Mouse (Mus musculus) kidney, embryonic 14.5 days (tissue): ENCODE results near the gene Pgam1. TPM values are rescaled to one million over a fixed set of nuclear protein-coding genes. Genes with fewer than 3 reads are reported as not detected.

ENCODE experiments used
- ATAC-seq: fragments of 200-750 bp; cut with Nextera tagmentation; 2 replicates; pipeline ENCODE4 v1.8.0; 2017; ENCODE audit warnings: moderate number of reproducible peaks, mild to moderate bottlenecking, moderate TSS enrichment, moderate library complexity; ENCODE audit not compliant: low FRiP score, low TSS enrichment
- H3K27ac ChIP-seq: fragments of 300-500 bp; sonication (generic); 2 replicates; pipeline ENCODE4 v1.5.1; 2014; ENCODE audit warnings: low read depth, mild to moderate bottlenecking, low read length, moderate library complexity, mixed read lengths
- H3K27me3 ChIP-seq: fragments of 300-500 bp; sonication (generic); 2 replicates; pipeline ENCODE4 v1.6.1; 2014; ENCODE audit warnings: mild to moderate bottlenecking, low read length; ENCODE audit not compliant: control insufficient read depth, insufficient read depth
- H3K36me3 ChIP-seq: fragments of 300-500 bp; sonication (generic); 2 replicates; pipeline ENCODE4 v1.6.1; 2014; ENCODE audit warnings: low read length, mixed read lengths; ENCODE audit not compliant: control insufficient read depth, insufficient read depth
- H3K4me1 ChIP-seq: fragments of 300-500 bp; sonication (generic); 2 replicates; pipeline ENCODE4 v1.6.1; 2014; ENCODE audit warnings: low read length, mixed read lengths; ENCODE audit not compliant: control insufficient read depth, insufficient read depth
- H3K4me2 ChIP-seq: fragments of 300-500 bp; sonication (generic); replicated peaks from 2 replicates; pipeline ENCODE4 v1.6.1; 2014; ENCODE audit warnings: low read depth, mild to moderate bottlenecking, low read length
- H3K4me3 ChIP-seq: fragments of 300-500 bp; sonication (generic); 2 replicates; pipeline ENCODE4 v1.5.1; 2014; ENCODE audit warnings: mild to moderate bottlenecking, low read length
- H3K9ac ChIP-seq: fragments of 300-500 bp; sonication (generic); 2 replicates; pipeline ENCODE4 v1.6.1; 2014; ENCODE audit warnings: low read depth, mild to moderate bottlenecking, low read length, moderate library complexity
- H3K9me3 ChIP-seq: fragments of 300-500 bp; sonication (generic); 2 replicates; pipeline ENCODE4 v1.6.1; 2016; ENCODE audit warnings: low read length; ENCODE audit not compliant: control insufficient read depth
- WGBS: fragments of 180-500 bp; shearing (Covaris S2); extraction: QIAGEN DNeasy Blood & Tissue Kit; methylation state at CpG from one replicate; pipeline ENCODE4 v1.1.7; 2014; 5-methylcytosine and 5-hydroxymethylcytosine counted together
- polyA plus RNA-seq: library from polyadenylated mRNA; unstranded; fragments of >200 nt; fragmentation: Nextera tagmentation; extraction: Ambion mirVana; gene quantifications from 2 replicates; pipeline ENCODE4 v1.2.1, GENCODE M21; 2014

Pgam1 gene
- polyA plus RNA-seq, 1 experiment from 2014 or later = 682 TPM

- no peak for ATAC-seq
- Histone ChIP-seq H3K4me3 (no peak overlapping the region), H3K27me3 (no peaks in the 10 kb centered on the region), H3K36me3 (peaks cover 62% of the 10 kb centered on the region), H3K4me2 (no peak overlapping the region), H3K9me3 (no peaks in the 10 kb centered on the region), H3K27ac (no peak overlapping the region), H3K9ac (no peak overlapping the region), H3K4me1 (peaks cover 17% of the 10 kb centered on the region)
- 85% methylated on average over 4 of the region's 4 CpGs for WGBS
Observed at GRCm38 (mm10) chr19:41916853-41917252, 5.1 kb downstream of the Pgam1 start.

DNA sequence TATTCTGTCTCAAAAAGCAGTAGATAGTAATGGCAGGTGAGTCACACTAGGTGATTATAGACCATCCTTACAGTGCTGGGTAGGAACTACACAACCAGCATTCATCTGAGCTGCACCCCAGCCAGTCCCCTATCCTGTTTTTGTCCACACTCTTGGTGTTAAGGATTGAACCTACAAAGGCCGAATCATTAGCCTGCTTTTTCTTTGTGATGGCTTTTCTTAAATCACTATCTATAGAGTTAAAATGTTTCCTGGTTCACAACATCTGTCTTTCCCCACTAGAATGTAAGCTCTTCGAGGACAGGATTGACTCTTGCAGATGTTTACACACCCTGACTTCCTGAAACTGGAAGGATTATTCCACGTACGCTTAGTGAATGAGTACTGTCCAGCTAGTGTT is 7.7 kb downstream of the Pgam1 start:
- Histone ChIP-seq H3K4me2 (no peak overlapping the region), H3K4me3 (no peak overlapping the region), H3K4me1 (peaks cover 1% of the 10 kb centered on the region; the same call in 1 of the 2 replicates), H3K9me3 (no peaks in the 10 kb centered on the region), H3K9ac (no peak overlapping the region), H3K36me3 (peaks cover 64% of the 10 kb centered on the region), H3K27me3 (no peaks in the 10 kb centered on the region), H3K27ac (no peak overlapping the region)
- 87% methylated on average over 4 of the region's 4 CpGs for WGBS
- ATAC-seq = no peak

- Histone ChIP-seq H3K4me1 (no peaks in the 10 kb centered on the region), H3K27me3 (no peaks in the 10 kb centered on the region), H3K36me3 (peaks cover 63% of the 10 kb centered on the region), H3K9me3 (no peaks in the 10 kb centered on the region), H3K4me3 (no peak overlapping the region), H3K9ac (no peak overlapping the region), H3K27ac (no peak overlapping the region), H3K4me2 (no peak overlapping the region)
- ATAC-seq = no peak
- 79% methylated on average over 5 of the region's 5 CpGs for WGBS
Observed at GRCm38 (mm10) chr19:41920412-41921067, 8.8 kb downstream of the Pgam1 start.

GRCm38 (mm10) chr19:41932686-41933085 is 21.0 kb downstream of the Pgam1 start:
- Histone ChIP-seq H3K9ac (peak overlapping the region; percentile 79), H3K4me1 (peaks cover 7% of the 10 kb centered on the region; the same call in 1 of the 2 replicates), H3K27ac (peak overlapping the region; percentile 49; the same call in 1 of the 2 replicates), H3K9me3 (no peaks in the 10 kb centered on the region), H3K4me2 (peak overlapping the region; percentile 66), H3K4me3 (peak overlapping the region; percentile 87), H3K27me3 (no peaks in the 10 kb centered on the region), H3K36me3 (peaks cover 22% of the 10 kb centered on the region)
- WGBS = under 1% methylated on average over 28 of the region's 28 CpGs
- peak; percentile 6; the same call in 1 of the 2 replicates for ATAC-seq

GRCm38 (mm10) chr19:41933179-41934086 is 21.7 kb downstream of the Pgam1 start, which contains the start of the genes Exosc1 and Zdhhc16:
Gene Exosc1 (minus strand): TSS chr19:41933423.
Gene Zdhhc16 (plus strand): TSS chr19:41933480.
- H3K36me3 ChIP-seq = peaks cover 21% of the 10 kb centered on the region

GRCm38 (mm10) chr19:41934124-41934523 is 22.4 kb downstream of the Pgam1 start:
- Histone ChIP-seq H3K4me1 (peaks cover 7% of the 10 kb centered on the region; the same call in 1 of the 2 replicates), H3K4me2 (peak overlapping the region; percentile 66), H3K27ac (no peak overlapping the region), H3K27me3 (no peaks in the 10 kb centered on the region), H3K9me3 (no peaks in the 10 kb centered on the region), H3K36me3 (peaks cover 22% of the 10 kb centered on the region), H3K9ac (peak overlapping the region; percentile 79; the same call in 1 of the 2 replicates), H3K4me3 (peak overlapping the region; percentile 87)
- ATAC-seq = no peak
- WGBS = 16% methylated on average over 6 of the region's 6 CpGs

More at GRCm38 (mm10) chr19:41933179-41934086, 21.7 kb downstream of the Pgam1 start, which contains the start of the genes Exosc1 and Zdhhc16:
- H3K4me3 ChIP-seq = peak within 1 kb of the TSS; percentile 87
- H3K27ac ChIP-seq = peak within 1 kb of the TSS; percentile 49; the same call in 1 of the 2 replicates
- ATAC-seq = peak; percentile 100
- no peaks in the 10 kb centered on the region for H3K9me3 ChIP-seq
- WGBS = under 1% methylated on average over 47 of the region's 47 CpGs
- H3K27me3 ChIP-seq = no peaks in the 10 kb centered on the region
- peak within 1 kb of the TSS; percentile 66 for H3K4me2 ChIP-seq
- H3K9ac ChIP-seq = peak within 1 kb of the TSS; percentile 79
- peaks cover 7% of the 10 kb centered on the region; the same call in 1 of the 2 replicates for H3K4me1 ChIP-seq

DNA sequence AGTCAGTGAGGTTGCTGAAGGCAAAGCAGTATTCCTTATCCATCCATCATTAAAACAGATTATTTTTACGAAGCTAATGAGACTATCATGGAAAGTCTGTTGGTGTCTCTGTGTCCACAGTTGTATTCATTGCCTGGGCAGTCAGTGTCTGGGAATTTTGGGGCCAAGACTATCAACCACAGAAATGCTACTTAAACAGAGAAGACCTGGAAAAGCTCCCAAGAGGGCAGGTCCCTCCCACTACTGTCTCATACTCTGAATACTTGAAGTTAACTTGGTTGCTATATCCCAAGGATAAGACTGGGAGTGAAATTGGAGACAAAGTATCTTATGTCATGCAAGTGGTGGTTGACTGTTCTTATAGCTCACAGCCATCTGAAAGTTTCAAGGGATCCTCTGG is 24.2 kb downstream of the Pgam1 start:
- Histone ChIP-seq H3K27me3 (no peaks in the 10 kb centered on the region), H3K4me3 (no peak overlapping the region), H3K9me3 (no peaks in the 10 kb centered on the region), H3K27ac (no peak overlapping the region), H3K36me3 (peaks cover 31% of the 10 kb centered on the region), H3K9ac (no peak overlapping the region), H3K4me2 (no peak overlapping the region), H3K4me1 (peaks cover 7% of the 10 kb centered on the region; the same call in 1 of the 2 replicates)
- ATAC-seq = no peak
- 92% methylated on average over 1 of the region's 1 CpGs for WGBS

GRCm38 (mm10) chr19:41938539-41938938 is 26.8 kb downstream of the Pgam1 start:
- peaks cover 7% of the 10 kb centered on the region; the same call in 1 of the 2 replicates for H3K4me1 ChIP-seq
- H3K4me3 ChIP-seq = no peak overlapping the region
- H3K4me2 ChIP-seq = no peak overlapping the region
- no peaks in the 10 kb centered on the region for H3K9me3 ChIP-seq
- ATAC-seq = no peak
- H3K36me3 ChIP-seq = peaks cover 52% of the 10 kb centered on the region
- H3K27me3 ChIP-seq = no peaks in the 10 kb centered on the region
- 92% methylated on average over 5 of the region's 5 CpGs for WGBS
- H3K27ac ChIP-seq = no peak overlapping the region
- no peak overlapping the region for H3K9ac ChIP-seq
